Mouse (Mus musculus) cerebellum, postnatal 10 days (tissue): Measurements from ENCODE around the gene Cdk12.

Experiments used
- DNase-seq, 2 experiments: peaks; one replicate each; pipeline ENCODE4 v3.0.0; 2021; ENCODE audit warnings: mixed read lengths in 2 of 2

The Cdk12 gene

DNA sequence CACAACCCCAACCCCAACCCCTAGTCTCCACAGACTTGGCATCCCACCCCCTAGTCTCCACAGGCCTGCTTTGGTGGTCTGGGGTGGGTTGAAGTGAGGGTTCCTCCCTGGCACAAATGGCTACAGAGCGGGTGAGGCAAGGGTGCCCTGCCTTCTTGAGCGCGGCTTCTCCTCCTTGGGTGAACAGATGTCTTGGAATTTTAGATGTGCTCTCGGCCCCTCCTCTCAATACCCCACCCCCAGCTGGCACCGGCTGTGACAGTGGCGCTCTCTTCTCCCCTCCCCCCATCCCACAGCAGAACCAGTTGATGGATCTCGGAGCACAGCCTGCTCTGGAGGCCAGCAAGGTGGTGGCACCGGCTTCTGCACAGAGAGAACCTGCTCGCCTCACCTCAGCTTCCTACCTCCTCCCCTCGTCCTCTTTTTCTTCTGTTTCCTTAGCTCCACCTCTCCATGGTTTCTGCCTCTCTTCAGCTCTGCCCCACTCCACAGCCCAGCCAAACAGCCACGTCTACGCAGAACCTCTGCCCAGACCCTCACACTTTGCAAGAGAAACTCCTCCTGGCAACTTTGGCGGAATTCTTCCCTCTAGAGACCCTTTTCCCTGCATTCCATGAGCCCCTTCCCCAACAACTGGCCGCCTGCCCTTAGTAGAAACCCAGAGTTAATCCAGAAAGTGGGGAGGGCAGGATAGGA, 115.7 kb downstream of the Cdk12 start:
- peak; percentile 74 for DNase-seq

DNA sequence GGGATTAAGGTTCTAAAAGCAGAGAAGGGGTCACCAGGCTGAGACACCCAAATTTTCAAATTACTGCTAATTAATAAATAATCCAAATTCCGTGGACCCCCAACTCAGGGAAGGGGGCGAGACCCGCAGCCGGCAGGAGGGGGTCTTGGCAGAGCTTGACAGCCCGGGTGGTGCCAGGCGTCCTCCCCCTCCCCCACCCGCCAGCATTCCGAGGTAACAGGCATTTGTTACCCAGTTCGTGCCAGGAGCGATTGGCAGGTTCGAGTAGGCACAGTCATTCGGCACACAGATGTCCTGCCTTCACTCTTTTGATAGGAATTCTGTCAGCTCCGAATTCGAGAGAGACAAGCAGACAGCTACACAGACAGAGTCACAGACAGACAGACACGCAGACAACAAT, 116.3 kb downstream of the Cdk12 start:
- peak; percentile 88 to 92 for DNase-seq

DNA sequence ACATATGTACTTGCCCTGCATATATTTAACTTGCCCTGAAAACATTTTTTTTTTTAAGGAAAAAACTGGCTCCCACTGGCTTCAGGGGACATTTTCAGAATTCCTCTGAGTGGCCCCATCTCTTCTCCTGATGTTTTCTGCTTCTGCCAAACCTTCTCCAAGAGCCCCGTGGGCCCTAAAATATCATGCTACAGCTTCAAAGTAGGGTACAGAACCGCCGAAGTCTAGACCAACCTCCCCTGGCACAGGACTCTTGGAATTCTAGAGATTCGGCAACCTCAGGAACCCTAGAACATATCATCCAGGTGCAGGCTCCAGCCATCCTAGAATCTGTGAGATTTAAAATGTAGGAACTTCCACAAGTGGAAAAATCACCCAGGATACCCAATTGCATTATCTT, 116.7 kb downstream of the Cdk12 start:
- DNase-seq: peak in 1 of 2 experiments; percentile 38

DNA sequence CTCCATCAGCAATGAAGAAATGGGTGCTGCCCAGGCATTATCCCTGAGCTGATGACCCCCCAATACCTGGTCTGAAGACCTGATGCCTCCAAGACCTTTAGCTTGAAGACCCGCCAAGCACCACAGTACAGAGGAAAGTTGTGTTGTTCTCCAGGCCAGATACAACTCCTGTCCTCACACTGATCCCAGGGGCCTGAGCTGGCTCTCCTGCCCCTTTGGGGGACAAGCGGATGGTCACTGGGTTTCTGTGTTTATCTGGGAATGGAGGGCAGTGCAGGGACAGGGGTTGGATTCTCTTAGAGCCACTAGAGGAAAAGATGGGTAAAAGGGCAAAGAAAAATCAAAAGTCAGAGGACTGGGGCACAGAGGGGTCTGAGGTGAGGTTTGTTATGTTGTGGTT, 117.1 kb downstream of the Cdk12 start:
- DNase-seq: peak; percentile 42 to 55

DNA sequence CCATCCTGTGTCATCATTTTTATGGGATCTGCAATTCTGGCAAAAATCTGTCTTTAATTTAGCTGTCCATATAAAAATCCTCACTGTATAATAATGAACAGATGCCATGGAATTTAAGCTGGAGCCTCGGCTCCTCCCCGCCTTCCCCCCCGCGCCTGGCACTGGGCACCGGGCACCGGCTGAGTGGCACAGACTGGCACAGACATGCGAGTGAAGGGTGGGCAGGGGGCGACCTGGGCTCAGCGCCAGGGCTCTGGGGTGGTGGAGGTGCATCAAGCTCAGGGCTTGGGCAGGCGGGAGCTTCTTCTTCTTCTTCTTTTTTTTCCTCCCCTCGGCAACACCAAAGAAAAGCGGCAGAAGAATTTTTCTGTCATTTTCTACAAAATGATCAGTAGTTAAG, 117.5 kb downstream of the Cdk12 start:
- DNase-seq: peak; percentile 98 to 99

DNA sequence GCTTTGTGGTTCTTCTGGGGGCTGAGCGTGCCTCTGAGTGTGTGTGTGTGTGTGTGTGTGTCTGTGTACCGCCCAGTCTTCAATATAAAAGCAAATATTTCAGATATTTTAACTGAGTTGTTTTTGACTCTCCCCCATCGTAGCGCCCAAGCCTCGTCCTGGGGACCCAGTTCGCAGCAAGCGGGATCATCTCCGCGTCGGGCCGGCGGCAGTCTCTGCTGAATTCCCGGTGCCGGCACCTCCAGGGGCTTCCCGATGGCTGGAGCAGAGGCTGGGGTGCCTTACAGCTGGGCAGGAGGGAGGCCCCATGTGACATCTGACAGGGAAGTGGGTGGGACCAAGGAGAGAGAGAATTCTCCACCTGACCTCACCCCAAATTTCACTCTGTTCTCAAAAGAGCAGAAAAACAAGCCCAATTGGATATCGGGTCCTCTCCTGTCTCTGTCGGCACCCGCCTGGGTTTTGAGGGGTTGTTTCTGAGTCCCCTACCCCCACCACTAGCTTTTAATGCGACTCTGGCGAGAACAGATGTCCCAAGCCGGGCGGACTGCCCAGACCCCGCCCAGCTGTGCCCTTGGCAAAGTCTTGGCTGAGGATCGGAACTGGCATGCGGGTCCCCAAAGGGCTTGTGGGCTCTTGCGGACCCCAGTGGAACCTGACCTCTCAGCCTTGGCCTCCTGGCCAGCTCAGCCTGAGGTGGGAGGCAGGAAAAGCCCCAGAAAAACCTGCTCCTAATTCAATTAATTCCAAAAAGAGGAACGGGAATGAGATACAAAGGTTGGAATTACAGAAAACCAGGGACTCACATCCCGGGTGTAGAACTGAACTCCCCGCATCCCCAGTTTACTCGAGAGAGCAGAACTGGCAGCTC, 118.2 kb downstream of the Cdk12 start:
- DNase-seq: peak; percentile 93 to 95

DNA sequence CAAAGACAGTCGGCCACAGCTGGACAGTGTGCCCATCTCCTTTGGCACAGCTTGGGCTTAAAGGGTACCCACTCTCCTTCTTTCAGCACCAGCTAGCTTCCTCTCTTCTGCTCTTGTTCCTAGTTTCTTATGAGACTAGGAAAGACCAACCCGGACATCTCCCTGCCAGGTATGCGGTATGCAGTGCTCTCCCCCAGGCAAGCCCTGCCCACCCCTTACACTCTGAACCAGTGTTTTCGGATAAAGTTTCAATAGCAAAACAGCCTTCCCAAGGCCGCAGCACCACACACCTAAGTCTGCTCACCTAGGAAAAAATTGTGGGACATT, 118.8 kb downstream of the Cdk12 start:
- peak; percentile 29 to 57 for DNase-seq

DNA sequence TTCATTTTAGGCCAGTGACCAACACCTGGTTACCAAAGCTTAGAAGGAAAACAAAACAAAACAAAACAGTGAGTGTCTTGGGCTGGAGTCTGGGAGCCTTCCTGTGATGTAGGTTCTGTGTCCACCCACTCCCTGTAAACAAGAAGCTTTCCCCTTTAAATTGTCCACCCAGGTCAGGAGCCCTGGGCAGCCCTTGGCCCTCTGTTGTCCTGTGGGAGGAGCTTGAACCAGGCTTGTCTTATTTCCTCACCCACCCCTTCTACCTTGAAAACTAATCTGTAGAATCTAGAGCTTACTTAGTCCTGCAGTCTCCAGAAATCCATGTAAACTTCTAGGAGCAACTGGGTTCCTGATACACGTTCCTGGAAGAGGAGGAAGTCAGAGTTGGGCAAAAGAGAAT, 119.3 kb downstream of the Cdk12 start:
- peak; percentile 54 to 56 for DNase-seq

DNA sequence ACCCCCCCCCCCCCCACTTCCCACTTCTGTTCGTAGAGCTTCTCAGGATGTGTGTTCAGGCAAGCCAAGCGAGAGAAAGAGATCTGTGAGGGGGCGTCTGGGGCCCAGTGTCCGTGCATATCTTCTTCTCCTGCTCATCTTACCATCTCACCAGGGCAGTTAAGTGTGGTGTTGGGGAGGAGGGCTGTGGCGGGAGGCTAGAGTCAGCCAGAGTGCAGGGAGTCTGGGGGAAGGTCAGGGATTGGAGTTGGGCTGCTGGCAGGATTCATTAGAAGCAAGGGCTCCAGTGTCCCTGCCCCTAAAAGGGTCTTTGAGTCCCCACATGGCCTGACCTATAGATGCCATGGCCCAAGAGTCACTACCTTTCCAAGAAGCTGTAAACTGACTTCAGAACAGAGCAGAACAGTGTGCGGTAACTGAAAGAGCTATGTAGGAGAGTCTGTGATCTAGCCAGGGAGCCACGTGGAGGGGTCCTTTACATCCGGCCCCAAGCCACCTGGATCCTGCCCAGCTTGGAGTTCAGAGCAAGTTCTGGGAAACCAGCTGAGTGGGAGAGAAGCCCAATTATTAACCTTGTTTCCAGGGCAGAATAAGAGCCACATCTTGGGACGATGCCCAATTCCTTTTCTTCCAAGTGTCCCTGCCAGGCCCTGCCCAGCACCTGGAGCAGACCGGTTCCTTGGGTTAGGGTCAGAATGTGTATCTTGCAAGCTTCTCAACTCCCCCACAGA, 120.4 kb downstream of the Cdk12 start:
- DNase-seq: peak; percentile 80 to 82

DNA sequence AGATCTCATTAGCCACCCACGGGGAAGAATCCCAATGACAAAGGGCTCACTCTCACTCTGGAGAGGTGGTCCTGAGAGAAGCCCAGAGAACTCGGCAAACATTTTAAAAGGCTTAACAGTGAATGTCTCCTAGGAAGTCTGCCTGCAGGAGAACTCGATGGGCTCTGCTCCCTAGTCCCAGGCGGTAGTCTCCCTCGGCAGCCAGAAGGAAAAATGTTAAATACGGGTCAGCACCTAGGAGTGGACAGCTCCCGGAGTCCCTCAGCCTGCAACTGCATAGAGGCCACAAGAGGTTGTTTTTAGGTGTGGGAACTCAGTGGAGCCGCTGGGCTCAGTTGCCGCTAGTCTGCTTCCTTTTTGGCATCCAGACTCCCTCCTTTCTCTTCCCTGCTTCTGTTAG, 121.1 kb downstream of the Cdk12 start:
- DNase-seq: peak; percentile 31 to 52

DNA sequence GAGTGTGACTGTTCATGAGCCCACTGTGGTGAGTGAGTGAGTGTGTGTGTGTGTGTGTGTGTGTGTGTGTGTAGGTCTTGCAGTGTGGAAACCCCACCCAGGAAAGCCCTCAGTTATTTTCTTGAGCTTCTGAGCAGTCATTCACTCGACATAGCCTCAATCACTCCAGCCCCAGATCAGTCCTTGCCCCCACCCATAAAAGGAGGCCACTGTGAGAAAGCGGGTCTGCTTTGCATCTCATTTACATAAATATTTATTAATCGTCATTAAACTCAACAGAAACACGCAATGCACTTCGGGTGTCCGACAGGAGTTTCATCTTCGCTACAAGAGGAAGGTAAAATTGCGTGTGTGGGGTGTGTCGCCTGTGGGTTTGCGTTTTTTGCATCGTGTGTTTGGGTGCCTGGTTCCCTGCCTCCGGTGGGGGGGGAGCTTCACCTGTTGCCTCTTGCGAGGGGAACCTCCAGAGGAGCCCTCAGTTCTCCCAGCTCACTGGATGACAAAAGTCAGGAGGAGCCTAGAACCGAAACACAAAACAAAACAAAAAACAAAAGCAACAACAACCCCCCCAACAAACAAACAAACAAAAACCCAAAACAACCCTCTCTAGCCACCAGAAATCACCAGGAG, 122.4 kb downstream of the Cdk12 start:
- DNase-seq: peak; percentile 58 to 66

DNA sequence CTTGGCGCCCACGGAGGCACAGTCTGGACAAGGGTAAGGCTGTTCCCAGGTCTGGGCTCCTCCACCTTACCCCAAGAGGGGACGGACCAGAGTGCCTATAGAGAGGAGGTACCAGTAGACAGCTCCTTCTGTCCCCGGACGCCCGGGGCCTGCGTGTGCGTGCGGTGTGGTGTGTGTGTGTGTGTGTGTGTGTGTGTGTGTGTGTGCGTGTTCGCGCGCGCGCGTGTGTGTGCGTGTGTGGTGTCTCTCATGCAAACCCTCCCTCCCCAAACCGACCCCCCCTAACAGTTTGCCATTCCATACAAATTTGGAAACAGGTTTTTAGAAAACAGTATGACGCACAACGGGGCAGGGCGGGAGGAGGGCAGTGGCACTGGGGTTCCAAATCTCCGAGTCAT, 123.0 kb downstream of the Cdk12 start:
- DNase-seq: peak; percentile 55 to 58

DNA sequence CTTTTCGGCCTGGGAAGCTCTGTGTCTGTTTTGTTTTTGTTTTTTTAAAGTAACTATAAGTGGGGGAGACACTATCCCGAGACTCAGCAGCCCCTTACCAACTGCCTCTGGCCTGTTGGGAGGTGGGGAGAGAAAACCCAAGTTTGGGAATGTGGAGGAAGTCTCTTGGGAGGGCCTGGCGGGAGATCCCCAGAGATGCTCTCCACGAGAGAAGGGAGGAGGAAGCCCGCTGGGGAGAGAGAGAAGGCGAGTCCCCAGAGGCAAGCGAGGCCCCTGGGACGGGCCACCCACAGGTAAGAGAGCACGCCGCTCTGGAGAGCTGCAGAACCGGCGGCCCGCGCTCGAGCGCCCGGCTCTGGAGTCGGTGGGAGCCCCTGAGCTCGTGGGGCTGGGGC, 123.9 kb downstream of the Cdk12 start:
- DNase-seq: peak; percentile 59 to 66

DNA sequence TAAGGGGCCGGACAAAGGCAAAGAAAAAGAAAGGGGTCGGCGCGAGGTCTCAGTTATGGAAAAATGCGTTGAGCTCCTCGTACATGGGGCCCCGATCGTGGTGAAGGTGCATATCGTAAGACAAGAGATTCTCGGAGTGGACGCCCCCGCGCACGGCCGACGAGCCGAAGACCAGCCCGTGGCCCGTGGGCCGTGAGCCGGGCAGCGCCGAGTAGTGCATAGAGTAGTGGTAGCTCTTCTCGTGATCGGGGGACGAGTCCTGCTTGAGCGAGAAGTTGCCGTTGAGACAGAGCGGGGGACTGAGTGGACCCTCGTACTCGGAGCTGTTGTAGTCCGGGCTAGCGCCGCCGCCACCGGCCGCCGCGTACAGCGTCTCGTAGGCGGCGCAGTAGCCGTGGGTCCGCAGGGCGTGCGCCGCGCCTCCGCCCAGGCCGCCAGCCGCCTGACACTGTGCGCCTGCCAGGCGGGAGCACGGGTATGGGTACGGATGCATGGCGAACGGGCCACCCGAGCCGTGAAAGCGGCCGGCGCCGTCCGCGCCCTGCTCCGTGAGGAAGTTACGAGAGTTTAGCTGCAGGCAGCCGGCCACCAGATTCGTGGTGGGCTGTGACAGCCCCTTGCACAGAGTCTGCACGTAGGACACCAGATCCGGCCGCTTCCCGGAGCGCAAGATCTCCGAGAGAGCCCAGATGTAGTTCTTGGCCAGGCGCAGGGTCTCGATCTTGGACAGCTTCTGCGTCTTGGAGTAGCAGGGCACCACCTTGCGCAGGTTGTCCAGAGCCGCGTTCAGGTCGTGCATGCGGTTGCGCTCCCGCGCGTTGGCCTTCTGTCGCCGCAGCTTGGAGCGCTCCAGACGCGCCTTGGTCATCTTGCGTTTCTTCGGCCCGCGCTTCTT, 124.5 kb downstream of the Cdk12 start:
- peak; percentile 55 to 76 for DNase-seq

DNA sequence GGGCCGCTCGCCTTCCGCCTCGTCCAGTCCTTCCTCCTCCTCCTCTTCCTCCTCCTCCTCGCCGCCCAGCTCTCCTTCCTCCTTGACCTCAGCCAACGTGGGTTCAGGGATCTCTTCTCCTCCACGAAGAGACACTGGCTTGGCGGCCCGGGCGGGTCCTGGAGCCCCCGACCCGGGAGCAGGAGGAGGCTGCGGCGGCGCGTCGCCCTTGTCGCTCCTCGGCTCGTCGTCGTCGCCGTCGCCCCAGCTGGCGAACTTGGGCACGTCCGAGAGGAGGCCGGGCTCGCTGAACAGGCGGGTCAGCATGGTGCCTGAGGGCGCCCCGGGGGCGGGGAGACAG, 125.1 kb downstream of the Cdk12 start:
- peak in 1 of 2 experiments; percentile 84 for DNase-seq
